Mouse (Mus musculus): ENCODE results near the gene Cdkl2.

DNA sequence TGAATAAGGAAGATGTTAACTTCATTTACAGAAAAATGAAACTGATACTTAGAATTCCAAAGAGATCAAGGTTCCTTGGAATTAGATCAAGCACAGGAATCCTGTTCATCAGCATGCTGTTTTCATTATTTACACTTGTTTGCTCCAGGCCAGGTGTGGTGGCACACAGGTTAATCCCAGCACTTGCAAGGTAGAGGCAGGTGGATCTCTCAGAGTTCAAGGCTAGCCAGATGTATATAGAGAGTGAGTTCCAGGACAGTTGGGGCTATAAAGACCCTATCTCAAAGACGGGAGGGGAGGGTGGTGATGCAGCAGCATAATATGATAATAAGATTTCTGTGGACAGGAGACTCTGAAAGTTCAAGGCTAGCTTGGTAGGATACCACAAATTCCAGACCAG, 36.7 kb upstream of the Cdkl2 start:
- TF ChIP-seq CTCF (IDR thresholded peaks at IDR 0.05; ENCODE audit: low read depth, low read length) (no peak), POLR2A (IDR thresholded peaks at IDR 0.05; ENCODE audit: borderline replicate concordance, low read depth, low read length) (no peak)
